Mouse (Mus musculus) lung, postnatal 14 days (tissue): Measurements from ENCODE around the gene Fam160a1.
A peak's percentile ranks its signal among the peaks of the same experiment; 100 is the strongest.

Experiments used
- DNase-seq: peaks from one replicate; pipeline ENCODE4 v3.0.0; 2021

Fam160a1 gene

DNA sequence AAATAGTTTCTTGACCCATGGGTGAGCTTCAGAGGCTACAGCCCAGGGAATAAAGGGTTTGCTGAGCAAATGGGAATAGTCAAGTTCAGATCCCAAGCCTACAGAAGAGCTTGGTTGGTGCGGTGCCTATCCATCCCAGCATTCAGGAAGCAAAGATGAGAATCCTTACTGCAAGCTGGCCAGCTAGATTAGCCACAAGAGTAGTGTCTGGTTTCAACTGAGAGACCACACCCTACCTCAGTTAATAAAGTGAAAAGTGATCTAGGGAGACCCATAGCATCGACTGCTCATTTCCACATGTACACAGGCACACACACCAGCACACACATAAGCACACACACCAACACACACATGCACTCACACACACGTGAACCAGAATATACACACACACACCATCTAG, 75.3 kb downstream of the Fam160a1 start:
- no peak for DNase-seq

- no peak for DNase-seq
These were observed 78.5 kb downstream of the Fam160a1 start for GRCm38 (mm10) chr3:85738591-85738990.

GRCm38 (mm10) chr3:85733939-85734729, 83.0 kb downstream of the Fam160a1 start:
- no peak for DNase-seq

DNA sequence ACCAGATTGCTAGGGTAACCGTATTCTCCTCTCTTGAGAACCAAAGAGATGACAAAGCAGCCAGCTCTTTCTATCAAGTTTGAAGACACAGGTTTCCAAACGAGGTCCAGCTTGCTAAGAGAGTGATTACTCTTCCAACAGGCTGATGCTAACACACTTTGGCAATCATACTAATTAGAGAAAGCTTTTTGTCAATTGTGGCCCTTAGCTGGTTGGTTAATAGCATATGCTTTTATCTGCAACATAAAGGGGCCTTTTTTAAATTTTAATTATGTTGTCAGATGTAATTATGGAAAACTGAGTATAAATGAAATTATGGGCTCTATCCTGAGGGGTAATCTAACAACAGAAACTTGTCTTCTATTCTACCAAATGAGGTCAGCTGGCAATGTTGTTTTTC, 89.9 kb downstream of the Fam160a1 start:
- no peak for DNase-seq

GRCm38 (mm10) chr3:85725971-85726370, 91.1 kb downstream of the Fam160a1 start:
- no peak for DNase-seq

GRCm38 (mm10) chr3:85725110-85725509, 92.0 kb downstream of the Fam160a1 start:
- no peak for DNase-seq

DNA sequence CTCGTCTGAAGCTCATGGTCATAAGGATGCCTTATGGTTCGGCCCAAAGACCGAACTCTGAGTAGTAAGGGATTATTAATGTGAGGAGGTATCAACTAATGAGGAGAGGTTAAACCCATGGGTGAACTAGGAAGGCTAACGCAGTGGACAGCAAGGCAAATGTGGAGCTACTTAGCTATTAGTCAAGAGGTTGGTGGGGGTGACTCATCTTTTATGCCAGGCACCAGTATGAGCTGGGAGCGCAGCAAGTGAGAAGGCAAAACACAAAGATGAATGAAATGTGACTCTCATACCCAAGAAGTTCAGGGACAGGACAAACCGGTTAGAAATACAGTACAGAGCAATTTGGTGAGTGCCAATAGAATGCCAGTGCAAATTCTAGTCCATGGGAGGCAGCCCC, 94.5 kb downstream of the Fam160a1 start:
- no peak for DNase-seq

GRCm38 (mm10) chr3:85715764-85716297, 101.3 kb downstream of the Fam160a1 start:
- no peak for DNase-seq

GRCm38 (mm10) chr3:85713936-85714709, 103.0 kb downstream of the Fam160a1 start:
- no peak for DNase-seq

DNA sequence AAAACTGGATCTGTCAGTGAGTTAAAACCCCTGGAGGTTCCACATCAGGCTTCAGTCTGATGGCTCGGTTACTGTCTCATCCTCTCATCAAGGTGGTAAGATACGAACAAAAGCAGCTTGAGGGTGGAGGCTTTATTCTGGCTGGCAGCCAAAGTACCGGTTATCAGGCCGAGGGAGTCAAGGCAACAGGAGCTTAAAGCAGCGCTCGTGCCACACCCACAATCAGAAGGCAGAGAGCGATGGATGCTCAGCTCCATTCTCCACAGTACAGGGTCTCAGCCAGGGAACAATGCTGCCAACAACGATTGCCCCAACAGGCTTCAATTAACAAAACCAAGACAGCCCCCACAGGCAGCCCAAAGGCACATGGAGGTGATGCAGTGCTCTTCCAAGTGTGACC, 106.4 kb downstream of the Fam160a1 start:
- DNase-seq: peak; percentile 2

GRCm38 (mm10) chr3:85707421-85707820, 109.7 kb downstream of the Fam160a1 start:
- peak; percentile 62 for DNase-seq

DNA sequence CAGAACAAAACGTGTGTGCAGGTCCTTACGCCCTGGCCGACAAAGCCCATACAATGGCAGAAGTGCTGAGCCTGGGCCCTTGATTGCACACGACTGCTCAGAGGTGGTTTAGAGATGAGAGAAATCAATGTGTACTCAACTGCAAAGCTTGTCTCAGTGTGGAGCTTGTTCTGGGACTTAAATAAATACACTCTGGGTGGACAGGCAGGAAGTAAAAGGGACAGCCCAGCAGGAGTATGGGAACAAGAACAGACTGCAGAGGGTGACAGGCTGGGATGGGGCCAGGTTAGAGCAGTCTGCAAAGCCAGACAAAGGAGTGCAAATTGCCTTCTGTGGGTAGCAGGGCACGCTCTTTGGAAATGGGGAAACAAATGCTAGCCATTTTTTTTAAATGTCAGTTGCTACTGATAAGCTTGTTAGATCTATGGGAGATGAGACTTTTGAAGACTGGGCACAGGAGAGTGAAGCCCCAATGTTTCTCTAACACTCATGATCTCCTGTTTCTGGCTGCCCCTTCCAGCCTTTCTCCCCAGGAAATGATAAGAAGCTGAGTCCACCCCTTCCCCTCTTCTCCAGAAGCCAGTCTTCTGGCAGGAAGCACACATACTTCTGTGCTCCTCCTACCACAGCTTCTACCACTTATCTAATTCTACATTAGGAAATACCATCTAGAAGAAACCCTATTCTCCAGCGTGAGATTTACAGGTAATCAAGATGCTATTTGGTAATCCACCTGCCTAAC, 113.8 kb downstream of the Fam160a1 start:
- no peak for DNase-seq

- DNase-seq: no peak
These were observed 118.6 kb downstream of the Fam160a1 start for GRCm38 (mm10) chr3:85698496-85698895.

GRCm38 (mm10) chr3:85695056-85695455, 122.0 kb downstream of the Fam160a1 start:
- DNase-seq: no peak

DNA sequence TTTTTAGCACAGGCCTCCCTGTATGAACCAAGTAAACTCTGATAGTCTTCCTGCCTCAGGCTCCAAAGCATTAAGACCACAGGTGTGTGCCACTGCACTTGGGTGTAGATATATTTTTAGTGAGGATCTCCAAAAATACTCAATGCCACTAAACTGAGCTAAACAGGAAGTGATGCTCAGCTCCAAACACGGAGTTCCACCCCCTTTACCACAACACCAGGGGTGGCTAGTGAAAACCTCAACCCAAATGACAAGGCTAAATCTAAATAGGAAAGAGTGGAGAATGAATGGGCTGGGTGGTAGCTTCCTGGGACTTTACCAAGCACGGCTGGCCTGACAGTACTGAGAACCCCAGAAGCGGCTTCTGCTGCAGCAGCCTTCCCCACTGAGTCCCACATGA, 124.1 kb downstream of the Fam160a1 start:
- no peak for DNase-seq

- DNase-seq: peak; percentile 15
These were observed 126.0 kb downstream of the Fam160a1 start for GRCm38 (mm10) chr3:85691134-85691533.

DNA sequence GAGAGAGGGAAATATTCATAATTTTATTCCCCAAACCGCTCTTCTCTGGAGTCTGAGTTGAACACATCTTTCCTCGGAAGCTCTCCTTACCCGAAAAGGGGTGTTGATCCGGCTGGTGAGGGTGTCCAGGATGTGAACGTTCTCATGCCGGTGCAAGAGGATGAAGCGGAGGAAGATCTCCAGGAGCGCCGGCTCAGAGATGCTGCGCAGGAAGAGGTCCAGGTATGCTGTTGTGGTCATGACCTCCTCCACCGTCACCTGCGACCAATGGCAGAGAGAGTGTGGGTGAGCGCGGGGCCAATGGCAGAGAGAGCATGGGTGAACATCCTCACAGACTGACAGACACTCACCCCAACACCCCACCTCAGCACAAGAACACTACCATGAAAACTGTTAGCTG, 128.8 kb downstream of the Fam160a1 start:
- no peak for DNase-seq

DNA sequence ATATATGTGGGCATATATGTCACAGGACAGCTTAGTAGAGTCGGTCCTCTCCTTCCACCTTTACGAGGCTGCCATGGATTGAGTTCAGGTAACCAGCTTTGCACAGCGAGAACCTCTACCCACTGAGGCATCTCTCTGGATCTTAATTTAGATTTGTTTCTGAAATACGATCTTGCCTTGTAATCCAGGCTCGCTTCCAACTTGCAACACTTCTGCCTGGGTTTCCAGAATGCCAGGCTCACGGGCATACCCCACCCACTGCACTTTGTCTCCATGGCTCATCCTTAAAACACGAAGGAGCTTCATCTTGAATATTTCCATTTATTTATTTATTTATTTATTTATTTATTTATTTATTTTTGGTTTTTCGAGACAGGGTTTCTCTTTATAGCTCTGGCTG, 131.8 kb downstream of the Fam160a1 start:
- no peak for DNase-seq

GRCm38 (mm10) chr3:85683618-85684017, 133.5 kb downstream of the Fam160a1 start:
- no peak for DNase-seq

DNA sequence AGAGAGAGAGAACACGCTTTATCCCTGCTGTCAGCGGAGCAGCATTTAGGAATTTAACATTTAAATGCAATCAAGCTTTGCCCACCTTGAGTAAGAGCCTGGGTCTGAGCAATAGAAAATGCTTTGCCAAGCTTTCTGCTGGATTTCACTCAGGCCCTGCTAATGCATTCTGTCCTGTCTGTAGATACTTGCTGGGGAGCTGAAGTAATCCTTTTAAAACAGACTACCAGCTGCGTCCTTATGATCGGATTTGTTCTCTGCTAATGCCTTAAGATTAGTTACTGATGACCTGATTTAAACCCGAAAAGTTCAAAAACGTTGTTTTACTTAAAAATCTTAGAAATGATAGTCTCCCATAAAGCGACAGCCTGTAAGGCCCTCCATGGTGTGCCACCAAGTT, 136.0 kb downstream of the Fam160a1 start:
- DNase-seq: no peak

- no peak for DNase-seq
These were observed 137.1 kb downstream of the Fam160a1 start for GRCm38 (mm10) chr3:85679960-85680359.

GRCm38 (mm10) chr3:85679312-85679933, 137.7 kb downstream of the Fam160a1 start:
- DNase-seq: no peak

DNA sequence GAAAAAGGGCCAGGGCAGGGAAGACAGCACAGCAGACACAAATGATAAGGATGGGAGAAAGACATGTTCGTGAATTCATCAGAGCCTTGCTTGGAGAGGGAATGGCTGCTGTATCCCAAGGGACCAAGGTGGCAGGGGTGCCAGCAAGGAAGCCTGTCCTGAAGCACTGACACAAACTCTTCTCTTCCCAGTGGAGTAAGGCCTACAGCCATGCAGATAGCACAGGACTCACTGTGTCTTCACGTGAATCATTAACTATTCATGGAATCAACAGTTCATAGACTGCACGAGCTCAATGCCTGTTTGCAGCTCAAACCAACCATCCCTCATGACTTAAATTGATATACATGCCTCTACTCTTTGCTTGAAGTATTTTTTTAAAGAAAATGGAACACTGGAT, 139.1 kb downstream of the Fam160a1 start:
- no peak for DNase-seq
